Mouse (Mus musculus) E14TG2a.4 (cell line): ENCODE results near the gene Atf6b.

ENCODE experiments used
- CTCF ChIP-seq: conservative IDR thresholded peaks from 2 replicates; pipeline ENCODE4 v1.5.1; 2014; ENCODE audit warnings: low read length
- NANOG ChIP-seq: IDR thresholded peaks from 2 replicates; pipeline ENCODE4 v1.6.1; 2014; ENCODE audit warnings: borderline replicate concordance, low read length, mixed read lengths
- POU5F1 ChIP-seq: IDR thresholded peaks from 2 replicates; pipeline ENCODE4 v1.6.1; 2014; ENCODE audit warnings: low read length, borderline replicate concordance

- no peak for TF ChIP-seq CTCF
- no peak for TF ChIP-seq NANOG
- no peak for TF ChIP-seq POU5F1
Measured at GRCm38 (mm10) chr17:34643944-34644343, 3.0 kb upstream of the Atf6b start.
